Mouse (Mus musculus) megakaryocyte, embryonic 14.5 days (primary cell): Measurements from ENCODE around the gene Fam53a.

Experiments used
- FLI1 ChIP-seq: IDR thresholded peaks from 2 replicates; pipeline ENCODE4 v1.6.1; 2012; ENCODE audit warnings: low read length, inconsistent platforms, mixed read lengths
- GATA1 ChIP-seq: IDR thresholded peaks from 3 replicates; pipeline ENCODE4 v1.6.1; 2012; ENCODE audit warnings: mixed read lengths, low read length, inconsistent platforms, borderline replicate concordance

GRCm38 (mm10) chr5:33657787-33658663, 28.6 kb upstream of the Fam53a start, which contains the start of the genes Tacc3 and Tmem129:
- TF ChIP-seq GATA1 = no peak
- peak; percentile 60; the same call in 1 of the 2 replicates for TF ChIP-seq FLI1
